Mouse (Mus musculus) splenic B cell, adult 2 months (primary cell): ENCODE measurements around the gene Rin1.
A peak's percentile ranks its signal among the peaks of the same experiment; 100 is the strongest.

Experiments used
- DNase-seq: peaks from one replicate; pipeline ENCODE4 v3.0.0-alpha.2; 2011; ENCODE audit warnings: low read depth, low spot score
- H3K27me3 ChIP-seq: 2 replicates; pipeline ENCODE4 v1.6.1; 2012; ENCODE audit warnings: mild to moderate bottlenecking, low read length, moderate library complexity, mixed read lengths; ENCODE audit not compliant: control insufficient read depth, poor library complexity, insufficient read depth, severe bottlenecking
- H3K36me3 ChIP-seq: 2 replicates; pipeline ENCODE4 v1.6.1; 2012; ENCODE audit warnings: mild to moderate bottlenecking, low read length, moderate library complexity, mixed read lengths; ENCODE audit not compliant: control insufficient read depth, poor library complexity, insufficient read depth, severe bottlenecking

The Rin1 gene

DNA sequence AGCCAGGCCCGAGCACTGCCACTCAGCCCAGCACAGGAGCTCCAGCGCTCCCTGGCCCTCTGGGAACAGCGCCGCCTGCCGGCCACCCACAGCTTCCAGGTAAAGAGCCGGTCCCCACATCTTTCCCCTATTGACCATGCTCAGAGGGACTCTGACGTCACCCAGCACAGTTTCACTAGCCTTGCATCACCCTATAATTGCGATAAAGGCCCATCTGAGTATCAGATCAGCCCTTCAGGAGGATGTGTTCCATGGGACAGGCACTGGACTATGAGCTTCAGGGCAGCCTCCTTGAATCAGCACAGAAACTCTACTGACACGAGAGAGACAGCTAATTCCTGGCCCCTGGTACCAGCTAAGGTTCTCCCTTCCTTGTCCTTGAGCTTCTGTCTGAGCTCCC lies 3.6 kb downstream of the Rin1 start:
- peak; percentile 66 for DNase-seq

DNA sequence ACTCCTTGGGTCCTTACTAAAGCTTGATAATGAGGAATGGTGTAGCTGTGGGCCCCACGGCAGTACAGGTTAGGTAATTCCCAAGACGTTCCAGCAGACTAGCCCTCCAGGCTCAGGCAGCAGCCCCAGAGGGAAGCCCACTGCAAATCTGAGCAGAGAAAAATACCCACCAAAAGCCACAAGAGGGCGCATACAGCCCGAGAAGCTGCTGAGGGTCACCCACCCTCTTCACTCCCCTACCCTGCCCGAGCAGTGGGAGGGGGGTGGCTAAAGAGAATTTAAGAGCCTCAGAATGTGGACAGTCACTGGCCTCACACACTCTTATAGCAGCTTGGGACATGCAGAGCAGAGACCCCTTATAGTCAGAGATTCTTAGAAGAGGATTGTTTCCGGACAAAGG lies 6.0 kb downstream of the Rin1 start:
- no peaks in the 10 kb centered on the region for H3K27me3 ChIP-seq
- H3K36me3 ChIP-seq, result no peaks in the 10 kb centered on the region
- peak; percentile 56 for DNase-seq

More for the DNA sequence above, 3.6 kb downstream of the Rin1 start:
- no peaks in the 10 kb centered on the region for H3K27me3 ChIP-seq
- no peaks in the 10 kb centered on the region for H3K36me3 ChIP-seq

DNA sequence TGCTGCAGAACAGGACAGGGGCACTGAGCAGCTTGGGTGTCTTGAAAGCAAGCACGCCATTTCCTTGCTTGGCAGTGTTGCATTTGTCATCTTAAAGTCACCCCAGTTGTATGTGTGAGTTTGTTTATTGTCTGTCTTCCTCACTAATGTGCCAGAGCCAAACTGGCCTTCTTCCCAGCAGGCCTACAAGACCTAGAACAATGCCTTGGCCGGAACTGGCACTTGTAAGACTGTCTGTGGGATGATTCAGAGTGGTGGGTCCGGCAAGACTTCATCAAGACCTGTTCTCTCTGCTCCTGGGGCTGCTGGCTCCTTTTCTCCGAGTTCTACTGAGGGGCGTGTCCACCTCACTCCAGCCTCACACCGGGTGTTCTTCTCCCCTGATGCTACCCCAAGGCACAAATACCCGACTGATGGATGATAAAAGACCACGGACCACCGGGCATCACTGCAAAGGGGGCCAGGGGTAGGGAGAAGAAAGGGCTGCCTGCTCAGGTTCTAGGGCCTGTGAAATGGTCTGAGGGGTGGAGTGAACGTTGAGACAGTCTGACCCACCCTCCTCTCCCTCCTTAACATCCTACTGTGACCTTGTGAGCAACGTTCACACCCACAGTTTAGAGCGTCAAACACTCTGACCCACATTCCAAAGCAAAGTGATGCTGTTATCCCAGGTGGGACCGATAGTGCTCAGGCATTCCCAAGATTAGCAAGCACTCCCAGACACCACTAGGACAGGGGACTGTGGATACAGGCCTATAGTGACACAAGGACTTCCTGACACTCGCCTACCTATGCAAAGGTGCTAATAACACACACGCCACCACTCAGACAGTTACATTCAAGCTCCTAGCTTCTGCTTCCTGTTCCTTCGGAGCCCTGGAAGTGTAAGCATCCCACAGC lies 7.8 kb downstream of the Rin1 start:
- Histone ChIP-seq H3K36me3 (no peaks in the 10 kb centered on the region), H3K27me3 (no peaks in the 10 kb centered on the region)
- no peak for DNase-seq

DNA sequence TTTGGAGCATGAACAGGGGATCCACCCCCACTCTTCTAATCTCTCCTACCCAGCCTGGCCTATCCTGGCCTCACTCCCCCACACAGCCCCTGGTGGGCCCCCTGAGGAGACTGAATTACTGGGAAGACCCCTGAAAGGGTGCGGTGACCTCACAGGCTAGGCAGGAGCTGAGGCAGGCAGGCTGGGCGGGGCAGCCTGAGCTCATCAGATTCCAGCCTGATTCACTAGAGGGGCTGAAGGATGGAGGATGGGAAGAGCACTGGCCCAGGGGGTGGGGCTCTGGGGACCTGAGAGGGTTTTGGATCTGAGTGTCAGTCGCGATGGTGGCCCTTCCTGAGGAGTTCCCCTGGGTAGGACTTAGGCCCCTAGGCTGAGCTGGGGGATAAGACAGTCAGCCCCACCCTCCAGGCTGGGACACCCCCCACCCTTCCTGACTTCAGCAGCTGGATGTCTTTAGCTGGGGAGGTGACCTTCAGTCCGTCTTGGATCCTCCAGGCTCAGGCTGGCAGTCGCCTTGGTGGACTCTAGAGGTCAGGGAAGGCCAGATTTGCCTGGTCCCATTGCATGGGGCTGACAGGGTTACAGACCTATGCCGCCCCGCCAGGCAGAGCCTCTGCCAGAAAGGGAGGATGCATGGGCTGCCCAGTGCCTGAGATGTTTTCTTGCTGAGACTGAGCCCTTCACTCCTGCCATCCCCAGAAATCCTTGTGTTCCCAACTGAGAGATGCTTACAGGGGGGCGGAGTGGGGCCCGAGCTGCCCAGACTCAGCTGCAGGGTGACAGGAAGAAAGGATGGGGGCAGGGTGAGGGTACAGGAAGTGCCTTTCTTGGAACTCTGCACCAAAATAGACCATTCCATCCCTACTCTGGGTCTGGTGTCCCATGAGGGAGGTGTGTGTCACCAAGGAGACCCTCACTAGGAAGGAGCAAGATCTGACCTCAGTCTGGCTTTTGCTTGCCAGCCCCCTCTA lies 8.8 kb downstream of the Rin1 start:
- no peaks in the 10 kb centered on the region for H3K27me3 ChIP-seq
- H3K36me3 ChIP-seq, result no peaks in the 10 kb centered on the region
- DNase-seq, result no peak

DNA sequence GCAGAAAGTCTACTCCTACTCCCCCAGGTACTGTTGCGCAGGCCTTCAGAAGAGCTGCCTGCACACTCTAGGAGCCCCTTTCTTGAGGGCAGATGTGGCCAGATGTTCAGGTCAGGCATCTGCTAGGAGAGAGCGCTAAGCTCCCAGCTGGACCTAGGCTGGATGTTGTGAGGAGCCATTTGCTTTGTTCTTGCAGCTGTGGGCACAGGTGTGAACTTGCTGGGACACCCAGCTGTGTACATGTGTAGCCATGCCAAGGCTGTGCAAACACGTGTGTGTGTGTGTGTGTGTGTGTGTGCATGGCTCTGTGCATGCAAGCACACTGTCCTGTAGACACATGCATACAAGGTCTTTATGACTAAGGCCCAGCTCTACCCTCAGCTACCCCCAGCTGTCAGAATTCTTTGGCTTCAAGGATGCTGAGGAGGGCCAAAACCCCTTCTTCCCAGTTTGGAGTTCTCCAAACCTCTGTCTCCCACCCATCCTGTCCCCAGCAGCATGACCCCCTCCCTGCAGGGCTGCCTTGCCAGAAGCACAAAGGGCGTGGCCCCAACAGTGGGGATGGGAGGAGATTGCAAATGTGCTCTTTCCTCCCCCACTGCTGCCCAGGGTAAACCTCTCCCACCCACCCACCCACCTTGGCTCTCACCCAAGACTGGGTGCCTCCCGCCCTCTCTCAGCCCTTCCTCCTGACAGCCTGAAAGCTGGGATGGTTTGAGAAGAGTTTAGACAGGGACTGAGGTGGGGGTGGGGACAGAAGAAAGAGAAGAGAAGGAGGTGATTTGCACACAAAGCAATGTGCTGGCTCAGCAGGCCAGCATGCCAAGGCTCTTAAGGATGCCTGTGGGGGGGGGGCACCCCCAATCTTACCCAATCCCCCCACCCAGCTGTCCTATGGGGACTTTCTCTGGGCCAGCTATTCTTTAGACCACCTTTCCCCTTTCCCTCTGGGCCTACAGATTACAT lies 10.4 kb downstream of the Rin1 start:
- H3K27me3 ChIP-seq, result no peaks in the 10 kb centered on the region
- DNase-seq, result no peak
- no peaks in the 10 kb centered on the region for H3K36me3 ChIP-seq

DNA sequence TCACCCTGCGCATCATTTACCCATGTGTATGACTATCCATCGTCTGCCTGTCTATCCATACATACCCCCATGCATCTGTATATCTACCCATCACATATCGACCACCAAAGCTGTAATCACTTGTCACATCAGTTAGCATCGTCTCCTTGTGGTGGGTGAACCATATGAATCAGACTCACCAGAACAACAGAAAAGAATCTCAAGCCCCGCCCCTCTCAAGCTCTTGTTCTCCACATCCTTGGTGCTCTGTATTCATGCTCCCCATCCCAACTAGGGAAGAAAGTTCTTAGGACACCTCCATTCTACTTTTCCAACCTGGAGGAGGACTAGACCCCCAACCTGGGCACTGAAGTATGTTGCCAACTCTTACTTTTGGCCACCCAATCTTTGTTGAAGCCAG lies 11.8 kb downstream of the Rin1 start:
- Histone ChIP-seq H3K36me3 (no peaks in the 10 kb centered on the region), H3K27me3 (no peaks in the 10 kb centered on the region)
- DNase-seq, result no peak

DNA sequence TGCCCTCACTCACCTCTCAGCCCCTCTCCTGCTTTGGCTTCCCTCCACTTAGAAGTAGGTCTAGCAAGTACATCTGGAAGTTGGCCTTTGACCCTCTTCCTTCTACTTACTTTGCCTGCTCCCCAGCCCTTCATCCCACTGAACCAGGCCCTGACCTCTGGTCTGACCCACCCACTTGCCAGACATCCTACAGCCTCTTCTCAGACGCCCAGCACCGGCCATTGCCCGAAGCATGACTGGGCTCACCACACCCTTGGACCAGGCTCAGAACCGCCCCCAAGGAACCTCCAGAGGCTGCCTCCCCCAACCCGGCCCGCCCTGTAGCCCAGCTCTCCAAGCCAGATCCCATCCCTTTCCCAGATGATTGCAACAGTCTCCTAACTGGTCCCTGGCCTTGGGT lies 12.2 kb downstream of the Rin1 start:
- no peak for DNase-seq
- H3K36me3 ChIP-seq, result no peaks in the 10 kb centered on the region
- H3K27me3 ChIP-seq, result no peaks in the 10 kb centered on the region

DNA sequence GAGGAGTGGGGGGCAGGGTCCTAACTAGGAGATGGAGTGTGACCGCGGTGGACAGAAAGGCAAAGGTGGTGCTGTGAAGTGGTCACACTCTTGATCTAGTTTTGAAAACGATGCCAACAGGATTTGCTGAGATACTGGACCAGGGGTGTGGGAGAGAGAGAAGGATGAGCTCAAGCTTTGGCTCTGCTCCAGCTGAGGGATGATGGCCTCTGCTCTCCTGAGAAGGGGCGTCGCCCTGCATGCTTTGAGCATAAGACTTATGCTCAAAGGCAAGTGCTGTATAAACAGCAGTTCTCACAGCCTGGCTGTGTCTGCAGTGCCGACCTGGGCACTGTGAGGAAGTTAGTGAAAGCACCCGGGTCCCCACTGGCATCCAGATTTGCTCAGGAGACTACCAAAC lies 14.8 kb downstream of the Rin1 start:
- H3K36me3 ChIP-seq, result no peaks in the 10 kb centered on the region
- no peak for DNase-seq
- H3K27me3 ChIP-seq, result 0 out of 2 replicates have a peak, but pooled peaks cover 2% of the 10 kb centered on the region

DNA sequence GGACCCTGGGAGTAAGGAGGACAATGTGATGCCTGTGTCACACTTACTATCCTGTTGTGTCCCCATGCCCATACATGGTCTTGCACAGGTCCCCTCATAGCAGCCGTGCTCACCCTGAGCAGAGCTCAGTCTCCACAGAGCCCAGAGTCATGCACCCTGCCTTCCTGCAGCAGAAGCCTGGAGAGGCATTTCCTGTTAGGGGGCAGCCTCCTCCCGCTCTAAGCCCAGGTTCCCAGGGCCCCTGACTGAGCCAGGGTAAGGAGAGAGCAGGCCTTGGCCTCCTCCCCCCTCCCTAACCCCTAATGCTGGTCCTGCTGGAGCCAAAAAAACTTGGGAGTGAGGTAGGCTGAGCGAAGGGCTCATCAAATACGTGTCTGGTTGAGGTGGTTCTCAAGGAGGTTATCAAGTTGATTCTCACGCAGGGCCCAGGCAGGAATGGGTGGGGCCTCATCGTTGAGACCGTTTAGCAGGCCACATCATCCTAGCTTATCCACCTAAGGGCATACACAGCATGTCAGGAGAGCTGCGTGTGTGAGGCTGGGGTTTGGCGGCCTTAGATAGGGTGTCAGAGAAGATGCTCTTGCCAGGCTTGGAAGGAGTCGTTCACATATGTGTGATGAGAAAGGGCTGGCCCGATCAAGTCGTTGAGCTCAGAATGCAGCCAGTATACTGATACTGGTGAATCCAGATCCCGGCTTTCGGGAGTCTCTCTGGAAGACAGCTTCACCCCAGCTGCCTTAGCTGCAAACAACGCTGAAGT lies 16.9 kb downstream of the Rin1 start:
- no peaks in the 10 kb centered on the region for H3K36me3 ChIP-seq
- no peak for DNase-seq
- H3K27me3 ChIP-seq, result peaks cover 2% of the 10 kb centered on the region; the same call in 1 of the 2 replicates

DNA sequence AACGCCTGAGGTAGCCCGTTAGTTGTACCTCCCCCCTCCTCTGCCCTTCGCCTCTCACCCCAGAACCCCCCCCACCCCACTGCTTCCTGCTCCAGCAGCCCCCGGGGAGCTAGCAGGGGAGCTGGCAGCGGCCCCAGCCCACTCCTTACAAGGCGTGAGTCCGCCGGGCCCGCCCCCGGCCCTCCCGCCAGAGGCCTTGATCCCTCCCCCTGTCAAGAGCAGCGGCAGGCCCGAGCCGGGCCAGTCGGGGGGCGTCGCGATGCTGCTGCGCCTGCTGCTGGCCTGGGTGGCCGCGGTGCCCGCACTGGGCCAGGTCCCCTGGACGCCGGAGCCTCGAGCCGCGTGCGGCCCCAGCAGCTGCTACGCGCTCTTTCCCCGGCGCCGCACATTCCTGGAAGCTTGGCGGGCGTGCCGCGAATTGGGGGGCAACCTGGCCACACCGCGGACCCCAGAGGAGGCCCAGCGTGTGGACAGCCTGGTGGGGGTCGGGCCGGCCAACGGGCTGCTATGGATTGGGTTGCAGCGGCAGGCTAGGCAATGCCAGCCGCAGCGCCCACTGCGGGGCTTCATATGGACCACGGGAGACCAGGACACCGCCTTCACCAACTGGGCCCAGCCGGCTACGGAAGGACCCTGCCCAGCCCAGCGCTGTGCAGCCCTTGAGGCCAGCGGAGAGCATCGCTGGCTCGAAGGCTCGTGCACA lies 17.7 kb downstream of the Rin1 start, which contains the start of gene Cd248:
TSS of gene Cd248 (plus strand) at position 212 of the 703 bp plus-strand sequence.
- Histone ChIP-seq H3K36me3 (no peaks in the 10 kb centered on the region), H3K27me3 (peaks cover 2% of the 10 kb centered on the region; the same call in 1 of the 2 replicates)
- peak; percentile 50 for DNase-seq

DNA sequence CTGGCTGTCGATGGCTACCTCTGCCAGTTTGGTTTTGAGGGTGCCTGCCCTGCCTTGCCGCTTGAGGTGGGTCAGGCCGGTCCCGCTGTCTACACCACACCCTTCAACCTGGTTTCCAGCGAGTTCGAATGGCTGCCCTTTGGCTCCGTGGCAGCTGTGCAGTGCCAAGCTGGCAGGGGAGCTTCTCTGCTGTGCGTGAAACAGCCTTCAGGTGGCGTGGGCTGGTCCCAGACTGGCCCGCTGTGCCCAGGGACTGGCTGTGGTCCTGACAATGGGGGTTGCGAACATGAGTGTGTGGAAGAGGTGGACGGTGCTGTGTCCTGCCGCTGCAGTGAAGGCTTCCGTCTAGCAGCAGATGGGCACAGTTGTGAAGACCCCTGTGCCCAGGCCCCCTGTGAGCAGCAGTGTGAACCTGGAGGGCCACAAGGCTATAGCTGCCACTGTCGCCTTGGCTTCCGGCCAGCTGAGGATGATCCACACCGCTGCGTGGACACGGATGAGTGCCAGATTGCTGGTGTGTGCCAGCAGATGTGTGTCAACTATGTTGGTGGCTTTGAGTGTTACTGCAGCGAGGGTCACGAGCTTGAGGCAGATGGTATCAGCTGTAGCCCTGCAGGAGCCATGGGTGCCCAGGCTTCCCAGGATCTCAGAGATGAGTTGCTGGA lies 18.4 kb downstream of the Rin1 start:
- Histone ChIP-seq H3K27me3 (peaks cover 2% of the 10 kb centered on the region; the same call in 1 of the 2 replicates), H3K36me3 (no peaks in the 10 kb centered on the region)
- no peak for DNase-seq

DNA sequence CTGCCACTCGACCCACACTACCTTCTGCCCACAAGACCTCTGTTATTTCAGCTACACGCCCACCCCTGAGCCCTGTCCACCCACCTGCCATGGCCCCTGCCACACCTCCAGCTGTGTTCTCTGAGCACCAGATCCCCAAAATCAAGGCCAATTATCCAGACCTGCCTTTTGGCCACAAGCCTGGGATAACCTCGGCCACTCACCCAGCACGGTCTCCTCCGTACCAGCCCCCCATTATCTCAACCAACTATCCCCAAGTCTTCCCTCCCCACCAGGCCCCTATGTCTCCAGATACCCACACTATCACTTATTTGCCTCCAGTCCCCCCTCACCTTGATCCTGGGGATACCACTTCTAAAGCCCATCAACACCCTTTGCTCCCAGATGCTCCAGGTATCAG lies 19.2 kb downstream of the Rin1 start:
- H3K27me3 ChIP-seq, result peaks cover 2% of the 10 kb centered on the region; the same call in 1 of the 2 replicates
- DNase-seq, result no peak
- H3K36me3 ChIP-seq, result no peaks in the 10 kb centered on the region
